Mouse (Mus musculus) cortical plate, adult 2 months (tissue): ENCODE measurements at regions not wholly inside any gene's neighbourhood (a gene's known extent, or its start where the extent isn't known, plus 50 kb on each side); places are given as distances from the start of the nearest gene placed in this dataset.

Source experiments
- CTCF ChIP-seq: fragments of 200-500 bp; IDR thresholded peaks from 2 replicates; pipeline ENCODE4 v1.5.1; 2011; ENCODE audit warnings: mild to moderate bottlenecking, control low read depth, low read length; ENCODE audit not compliant: insufficient read depth; ENCODE audit errors: extremely low read depth
- POLR2A ChIP-seq: fragments of 200-500 bp; IDR thresholded peaks from 2 replicates; pipeline ENCODE4 v1.6.1; 2011; ENCODE audit warnings: mild to moderate bottlenecking, low read length, control low read depth; ENCODE audit not compliant: insufficient read depth; ENCODE audit errors: extremely low read depth

DNA sequence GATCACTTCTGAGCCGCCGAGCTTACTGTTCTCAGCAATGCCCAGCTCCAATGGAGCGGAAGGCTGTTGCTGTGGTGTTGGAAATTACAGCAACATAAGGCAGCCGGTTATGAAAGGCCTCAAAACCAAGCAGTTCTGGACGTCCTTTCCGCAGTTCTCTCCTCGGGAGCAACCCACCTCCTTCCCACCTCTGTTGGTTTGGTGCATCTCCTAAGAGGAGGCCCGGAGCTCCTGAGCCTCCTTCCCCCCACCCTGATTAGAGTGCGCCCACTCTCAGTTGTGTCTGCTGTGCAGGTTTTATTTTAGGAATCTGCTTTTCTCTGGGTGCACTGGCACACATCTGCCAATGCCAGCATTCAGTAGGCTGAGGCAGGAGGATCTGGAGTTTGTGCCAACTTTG lies 144.0 kb downstream of the Mtx3 start:
- TF ChIP-seq CTCF (no peak), POLR2A (no peak)
